Mouse (Mus musculus): ENCODE results near the gene Vwa8.

The Vwa8 gene

DNA sequence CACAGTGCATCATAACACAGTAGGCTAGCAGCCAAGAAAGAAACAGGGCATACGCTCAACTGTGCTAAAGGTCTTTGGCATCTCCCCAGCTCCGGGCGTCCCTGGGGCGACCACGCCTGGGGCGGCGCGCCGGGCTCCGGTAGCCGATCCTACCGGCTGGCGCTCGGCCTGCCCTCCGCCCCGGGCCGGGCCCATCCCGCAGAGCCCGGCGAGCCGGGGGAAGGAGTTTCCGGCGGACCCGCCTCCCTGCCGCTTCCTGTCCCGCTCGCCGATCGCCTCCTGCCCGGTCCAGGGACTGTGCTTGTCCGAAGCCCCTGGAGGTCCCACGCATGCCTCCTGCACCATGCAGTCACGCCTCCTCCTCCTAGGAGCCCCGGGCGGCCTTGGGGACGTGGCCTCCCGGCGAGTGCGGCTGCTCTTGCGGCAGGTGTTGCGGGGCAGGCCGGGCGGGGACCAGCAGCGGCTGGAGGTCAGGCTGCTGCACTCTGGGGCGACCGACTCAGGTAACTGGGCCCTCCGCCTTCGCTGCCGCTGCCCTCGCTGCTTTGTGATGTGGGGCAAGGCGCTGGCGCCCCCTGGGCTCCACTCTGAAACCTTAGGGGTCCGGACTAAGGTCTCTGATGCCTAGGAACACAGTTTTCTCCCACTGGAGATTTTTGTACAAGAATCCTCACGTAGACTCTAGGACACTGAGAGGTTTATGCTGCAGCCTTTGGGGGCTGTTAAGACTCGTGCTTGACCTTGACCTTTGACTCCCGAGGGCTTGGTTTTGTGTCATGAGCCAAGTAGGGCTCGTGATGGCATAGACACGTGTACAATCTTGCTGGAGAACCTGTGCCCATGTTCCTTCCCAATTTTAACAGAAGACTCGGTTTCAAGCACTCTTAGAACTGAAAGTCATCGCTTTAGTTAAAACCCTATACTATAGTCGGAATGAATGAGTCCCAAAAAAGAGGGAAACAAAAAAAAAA lies at the start of gene Vwa8:
TSS of gene Vwa8 (plus strand) at position 112 of the 971 bp plus-strand sequence.
- DNase-seq (ENCODE audit: low read depth, low spot score) = peak; percentile 82

DNA sequence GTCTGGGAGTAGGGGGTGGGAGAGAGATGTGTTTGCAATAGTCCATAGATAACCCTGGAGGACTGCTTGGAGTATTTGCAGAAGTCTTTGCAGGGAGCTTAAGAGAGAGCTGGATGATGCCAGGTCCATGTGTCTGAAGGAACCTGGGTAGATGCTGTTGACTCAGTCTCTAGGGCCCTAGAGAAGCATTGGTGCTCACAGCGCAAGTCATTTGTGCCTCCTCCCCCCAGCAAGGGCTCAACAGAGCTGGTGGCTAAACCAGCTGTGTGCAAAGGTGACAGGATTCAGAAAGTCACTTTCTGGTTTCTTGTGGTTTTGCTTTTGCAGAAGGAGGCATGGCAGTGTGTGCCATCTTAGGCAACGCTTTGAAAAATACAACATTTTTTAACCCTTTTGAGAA lies 46.5 kb upstream of the Vwa8 start:
- no peak for DNase-seq (ENCODE audit: low read depth, low spot score)

DNA sequence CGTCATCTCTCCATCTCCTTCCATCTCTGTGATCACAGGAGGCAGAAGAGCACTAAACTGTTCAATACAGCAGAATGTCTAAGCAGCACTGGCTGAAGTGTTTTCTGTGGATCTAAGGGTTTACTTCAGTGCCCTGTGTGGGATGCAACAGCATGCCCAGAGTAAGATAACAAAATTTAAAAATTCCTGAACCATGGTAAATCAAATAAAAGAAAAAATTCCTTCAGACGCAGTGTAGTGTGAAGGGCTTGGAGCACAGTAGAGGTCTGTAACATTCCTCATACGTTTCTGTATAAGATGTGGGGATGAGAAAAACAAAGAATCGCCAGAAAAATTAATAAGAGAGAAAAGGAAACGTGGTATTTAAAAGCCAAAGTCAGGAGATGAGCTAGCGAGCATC lies 44.9 kb upstream of the Vwa8 start:
- no peak for DNase-seq (ENCODE audit: low read depth, low spot score)

DNA sequence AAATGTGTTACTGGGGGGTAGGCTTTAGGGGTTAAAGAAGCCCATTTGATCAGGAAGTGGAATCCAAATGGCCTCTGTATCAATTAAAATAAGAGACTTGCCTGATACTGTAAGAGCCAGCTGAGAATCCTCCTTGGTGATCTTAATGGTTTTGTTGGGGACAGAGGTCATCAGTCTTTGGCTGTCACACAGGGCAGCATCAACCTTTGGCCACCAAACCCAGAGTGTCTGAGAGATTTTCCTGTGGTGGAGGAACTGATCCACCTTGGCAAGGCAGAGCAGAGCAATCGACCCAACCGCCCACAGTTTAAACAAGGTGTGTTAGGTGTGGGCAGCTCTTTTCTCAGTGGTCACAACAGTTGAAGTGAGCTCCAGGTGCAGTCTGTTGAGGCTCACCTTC lies 36.0 kb upstream of the Vwa8 start:
- DNase-seq (ENCODE audit: low read depth, low spot score) = no peak

DNA sequence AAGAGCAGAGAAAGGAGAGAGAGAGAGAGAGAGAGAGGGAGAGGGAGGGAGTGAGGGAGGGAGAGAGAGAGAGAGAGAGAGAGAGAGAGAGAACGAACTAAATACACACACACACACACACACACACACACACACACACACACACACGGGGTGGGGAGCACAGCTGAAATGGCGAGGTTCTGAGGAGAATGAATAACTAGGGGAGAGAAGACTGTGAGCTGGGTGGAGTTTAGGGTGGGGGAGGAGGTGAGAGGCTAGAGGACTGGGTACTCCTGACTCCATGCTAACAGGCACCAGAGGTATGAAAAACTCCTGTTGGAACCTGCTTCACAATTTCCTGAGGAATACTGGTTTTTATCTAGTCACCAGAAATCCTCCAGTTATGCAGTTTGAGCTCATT lies 32.4 kb upstream of the Vwa8 start:
- no peak for DNase-seq (ENCODE audit: low read depth, low spot score)

DNA sequence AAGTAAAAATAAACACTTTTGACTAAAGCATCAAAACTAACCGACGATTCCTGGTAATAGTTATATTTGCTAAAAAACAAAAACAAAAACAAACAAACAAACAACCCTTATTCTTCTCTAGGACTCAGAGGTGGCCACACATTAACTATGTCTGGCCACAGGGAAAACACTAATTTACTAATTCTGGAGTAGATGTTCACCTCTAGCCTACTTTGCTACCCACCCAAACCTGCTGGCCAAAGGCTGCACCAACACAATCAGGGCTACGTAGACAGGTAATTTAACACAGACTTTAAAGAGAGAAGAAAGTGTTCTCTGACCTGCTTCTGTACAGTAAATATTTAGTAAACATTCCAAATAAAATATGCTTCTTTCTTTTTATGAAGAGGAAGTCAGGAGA lies 31.2 kb upstream of the Vwa8 start:
- DNase-seq (ENCODE audit: low read depth, low spot score) = no peak

DNA sequence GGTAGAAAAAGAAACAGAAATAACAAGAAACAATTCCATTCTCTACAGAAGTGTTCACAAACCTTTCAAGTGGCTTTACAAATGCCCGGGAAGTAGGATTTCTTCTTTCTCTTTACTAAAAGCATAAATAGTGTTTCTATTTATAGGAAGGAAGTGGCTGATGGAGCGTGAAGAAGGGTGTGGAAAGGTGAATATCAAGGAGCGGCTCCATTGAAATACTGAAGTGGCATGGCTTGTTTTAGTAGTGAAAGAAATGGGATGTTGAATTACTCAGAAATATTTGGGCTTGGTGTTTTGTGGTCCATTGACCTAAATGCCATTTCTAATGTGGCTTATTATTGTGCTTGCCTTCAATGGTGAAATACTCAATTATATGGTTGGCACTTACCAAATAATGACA lies 30.4 kb upstream of the Vwa8 start:
- no peak for DNase-seq (ENCODE audit: low read depth, low spot score)

DNA sequence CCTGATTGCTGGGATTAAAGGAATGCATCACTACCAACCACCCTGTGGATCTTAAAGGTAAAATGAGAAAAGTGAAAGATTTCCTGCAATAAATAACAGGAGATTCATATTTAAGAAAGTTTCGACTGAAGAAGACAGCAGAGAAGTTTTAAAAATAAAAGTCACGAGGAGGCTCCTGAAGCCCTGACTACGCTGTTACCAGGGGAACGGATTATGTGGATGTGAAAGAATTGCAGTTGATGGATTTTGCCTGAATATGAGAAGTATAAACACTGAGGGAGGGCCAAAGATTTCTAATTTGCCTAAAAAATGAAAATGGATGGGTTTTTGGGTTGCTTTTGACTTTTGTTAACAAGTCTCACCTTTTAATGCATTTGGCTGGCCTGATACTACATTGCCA lies 24.8 kb upstream of the Vwa8 start:
- DNase-seq (ENCODE audit: low read depth, low spot score) = peak; percentile 64

DNA sequence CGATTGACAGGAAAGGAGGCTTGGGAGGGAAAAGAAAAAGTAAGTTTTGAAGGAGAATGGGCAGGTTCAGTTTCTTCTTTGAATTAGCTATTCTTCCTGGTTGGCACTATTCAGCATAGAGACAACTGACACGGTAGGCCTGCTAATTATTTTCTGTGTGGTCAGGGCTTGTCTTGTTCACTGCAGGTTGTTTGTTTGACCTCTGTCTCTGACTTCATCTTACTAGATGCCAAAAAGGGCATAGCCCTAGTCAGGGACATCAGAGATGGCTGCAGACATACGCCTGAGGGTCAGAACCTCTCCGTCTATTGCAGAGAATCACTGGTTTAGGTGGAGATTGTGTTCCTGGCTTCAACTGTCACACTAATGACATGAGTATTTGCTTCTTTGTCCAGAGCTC lies 24.3 kb upstream of the Vwa8 start:
- DNase-seq (ENCODE audit: low read depth, low spot score) = no peak

DNA sequence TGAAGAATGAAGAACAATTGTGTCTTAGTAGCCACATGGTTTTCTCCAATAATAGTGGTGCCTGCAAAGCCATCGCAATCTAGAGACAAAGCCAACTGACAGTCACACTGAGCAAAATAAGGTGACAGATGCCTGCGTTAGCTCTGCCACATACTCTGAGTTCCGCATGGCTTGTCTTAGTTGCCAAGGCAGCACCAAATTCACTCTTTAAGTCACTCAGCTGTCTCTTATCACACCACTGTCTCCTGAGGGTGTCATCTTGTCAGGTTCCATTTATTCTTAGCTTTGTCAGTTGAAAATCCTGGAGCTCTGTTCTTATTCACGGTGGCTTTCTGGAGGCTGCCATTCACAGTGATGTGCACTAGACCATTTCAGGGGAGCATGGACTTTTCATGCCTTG lies 17.7 kb upstream of the Vwa8 start:
- DNase-seq (ENCODE audit: low read depth, low spot score) = peak; percentile 68

DNA sequence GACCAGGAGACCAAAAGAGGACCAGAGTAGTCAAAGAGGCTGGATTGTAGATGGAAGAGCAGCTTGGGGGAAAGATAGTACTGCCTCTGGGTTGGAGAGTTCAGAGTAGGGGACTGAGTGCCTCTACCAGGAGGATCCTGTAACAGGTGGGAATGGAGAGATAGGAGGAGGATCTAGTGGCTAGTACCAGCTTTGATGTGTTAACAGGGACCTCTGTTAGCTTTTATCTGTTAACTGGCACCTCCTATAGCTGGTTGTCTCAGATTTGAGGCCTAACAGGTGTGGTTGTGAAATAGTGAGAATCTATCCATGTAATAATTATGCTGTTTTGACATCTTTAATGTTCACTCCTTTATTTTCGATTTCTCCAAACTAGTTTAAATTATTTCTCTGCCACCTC lies 904 bp upstream of the Vwa8 start:
- no peak for DNase-seq (ENCODE audit: low read depth, low spot score)

DNA sequence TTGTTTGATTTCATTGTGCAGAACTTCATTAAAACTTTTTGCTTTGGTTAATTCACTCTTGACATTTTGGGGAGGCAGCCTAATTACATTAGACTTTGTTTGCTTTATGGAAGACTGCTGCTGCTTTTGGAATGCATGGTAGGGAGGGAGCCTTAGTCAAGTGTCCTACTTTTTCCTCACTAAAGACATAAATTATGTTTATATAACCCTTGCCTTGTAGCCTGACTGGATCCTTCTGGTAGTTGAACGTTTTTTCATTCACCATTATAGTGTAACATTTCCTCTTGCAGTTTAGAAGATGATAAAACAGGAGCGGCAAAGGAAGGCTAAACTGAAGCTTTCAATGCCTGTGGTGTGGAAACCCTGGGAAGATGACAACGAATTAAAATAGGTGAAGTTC lies 375 bp upstream of the Vwa8 start:
- DNase-seq (ENCODE audit: low read depth, low spot score) = no peak

DNA sequence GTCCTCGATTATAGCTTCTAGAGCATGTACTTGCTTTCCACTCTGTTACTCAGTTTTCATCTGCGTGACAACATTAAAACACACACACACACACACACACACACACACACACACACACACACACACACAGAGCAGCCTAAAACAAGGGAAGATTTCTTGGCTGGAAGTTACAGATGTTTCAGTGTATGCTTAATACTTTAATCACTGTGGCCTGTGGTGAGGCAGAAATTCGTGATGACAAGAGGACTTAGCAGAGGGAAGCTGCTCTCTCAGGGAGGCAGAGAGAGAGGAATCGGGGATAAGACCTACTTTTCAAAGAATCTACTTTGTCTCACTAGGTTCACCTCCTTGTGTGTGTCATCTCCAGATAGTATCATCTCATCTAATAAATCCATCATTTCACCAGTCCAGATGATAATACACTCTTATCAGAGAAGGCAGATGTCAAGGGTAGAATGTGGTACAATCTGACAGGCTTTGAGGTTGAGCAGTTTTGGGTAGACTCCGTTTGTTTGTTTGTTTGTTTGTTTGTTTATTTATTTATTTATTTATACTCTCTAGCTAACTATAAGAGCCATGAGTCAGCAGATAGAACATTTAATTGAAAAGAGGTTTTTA lies 1.2 kb downstream of the Vwa8 start:
- DNase-seq (ENCODE audit: low read depth, low spot score) = peak; percentile 11

DNA sequence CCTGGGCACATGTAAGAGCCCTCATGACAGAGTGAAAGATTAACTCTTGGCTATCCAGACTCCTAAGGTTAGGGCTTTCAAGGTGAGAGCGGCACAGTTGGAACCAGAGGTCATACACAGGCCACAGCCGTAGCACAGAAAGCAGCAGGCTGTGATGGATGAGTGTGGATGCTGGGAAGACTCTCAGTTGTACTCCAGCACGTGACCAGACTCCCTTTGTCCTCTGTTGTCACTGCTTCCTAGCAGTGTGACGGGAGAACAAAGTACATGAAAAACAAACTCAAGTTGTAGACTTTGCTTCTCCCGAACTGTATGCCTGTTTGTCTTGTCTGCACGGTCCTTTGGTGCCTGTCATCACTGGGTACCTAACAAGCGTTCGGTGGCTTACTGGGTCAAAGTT lies 1.8 kb downstream of the Vwa8 start:
- peak; percentile 18 for DNase-seq (ENCODE audit: low read depth, low spot score)

DNA sequence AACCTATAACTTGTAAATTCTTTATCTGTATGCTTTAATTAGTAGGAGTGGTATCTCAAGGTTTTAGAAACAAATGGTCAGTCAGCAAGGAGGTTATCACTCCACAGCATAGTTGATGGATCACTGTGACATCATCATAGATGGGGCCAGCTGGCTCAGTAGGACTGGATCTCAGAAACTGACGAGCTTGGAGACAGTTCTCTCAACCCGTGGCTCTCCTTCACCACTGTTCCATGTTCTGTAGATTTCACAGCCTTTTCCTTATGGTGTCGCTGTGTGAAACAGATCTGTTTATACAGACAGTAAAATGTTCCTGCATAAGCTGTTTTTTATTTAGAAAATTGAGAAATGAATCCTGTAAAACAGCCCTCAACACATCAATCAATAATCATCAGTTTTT lies 2.5 kb downstream of the Vwa8 start:
- DNase-seq (ENCODE audit: low read depth, low spot score) = peak; percentile 57

DNA sequence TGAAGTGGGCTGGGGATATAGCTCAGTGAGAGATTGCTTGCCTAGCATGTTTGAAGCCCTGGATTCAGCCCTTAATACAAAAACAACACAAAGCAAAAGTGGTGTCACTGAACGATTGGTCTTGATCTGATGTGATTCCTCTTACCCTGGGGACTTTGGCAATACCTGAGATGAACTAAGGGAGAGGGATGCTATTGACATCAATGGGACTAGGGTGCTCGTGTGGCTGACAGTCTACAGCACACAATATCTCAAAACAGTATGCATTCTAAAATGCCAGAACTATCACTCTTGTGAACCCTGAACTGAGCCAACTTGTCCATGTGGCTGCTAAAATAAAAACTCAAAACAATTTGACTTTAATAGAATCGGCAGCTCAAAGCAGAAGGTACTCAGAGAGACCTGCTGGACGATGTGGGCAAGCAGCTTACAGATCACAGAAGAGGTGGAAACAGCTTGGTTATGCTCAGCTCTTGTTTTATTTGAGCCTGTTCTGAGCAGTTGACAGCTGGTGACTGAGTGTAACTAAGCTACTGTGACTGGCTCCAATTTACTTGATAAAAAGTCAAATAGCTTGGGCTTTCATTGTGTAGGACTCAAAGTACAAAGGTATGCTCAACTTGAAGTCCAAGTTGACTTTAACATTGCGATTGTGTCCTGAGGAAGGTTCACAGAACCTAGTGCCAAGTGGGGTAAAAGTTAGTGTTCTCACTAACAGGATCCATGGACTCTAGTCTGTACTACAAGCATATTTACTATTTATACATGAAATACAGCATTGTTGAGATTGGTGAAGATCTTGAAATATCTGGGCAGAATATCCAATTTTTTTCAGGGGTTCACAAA lies 3.8 kb downstream of the Vwa8 start:
- peak; percentile 54 for DNase-seq (ENCODE audit: low read depth, low spot score)

DNA sequence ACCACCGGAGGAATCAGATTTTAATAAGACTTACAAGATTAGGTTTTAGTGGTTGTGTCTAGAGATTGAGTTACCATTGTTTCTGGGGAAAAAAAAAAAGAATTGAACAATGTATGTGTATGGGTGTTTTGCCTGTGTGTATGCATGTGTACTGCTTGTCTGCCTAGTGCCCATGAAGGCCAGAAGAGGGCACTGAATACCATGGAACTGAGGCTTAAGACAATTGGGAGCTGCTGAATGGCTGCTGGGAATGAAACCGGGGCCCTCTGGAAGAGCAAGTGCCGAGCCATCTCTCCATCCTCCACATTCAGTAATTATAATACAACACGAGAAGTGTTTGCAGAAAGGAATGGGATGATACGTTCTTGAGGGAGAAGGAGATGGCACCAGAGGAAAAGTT lies 12.3 kb downstream of the Vwa8 start:
- DNase-seq (ENCODE audit: low read depth, low spot score) = no peak

DNA sequence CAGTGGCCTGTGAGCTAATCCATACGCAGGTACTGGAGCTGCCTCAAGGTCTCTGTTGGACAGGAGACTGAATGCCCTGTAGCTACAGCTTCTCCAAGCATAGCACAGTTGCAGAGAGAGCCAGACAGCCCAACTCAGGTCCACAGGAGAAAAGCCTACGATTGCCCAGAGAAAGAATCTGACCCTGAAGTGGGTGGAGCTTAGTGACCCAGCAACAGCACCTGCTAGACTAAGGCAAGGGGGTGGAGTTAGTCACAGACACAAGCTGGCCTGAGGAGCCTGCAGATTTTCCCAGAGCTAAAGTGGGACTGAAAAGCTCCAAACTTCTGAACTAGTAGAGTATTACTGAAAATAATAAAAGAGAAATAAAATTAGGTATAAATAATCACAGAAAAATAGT lies 21.2 kb downstream of the Vwa8 start:
- no peak for DNase-seq (ENCODE audit: low read depth, low spot score)

DNA sequence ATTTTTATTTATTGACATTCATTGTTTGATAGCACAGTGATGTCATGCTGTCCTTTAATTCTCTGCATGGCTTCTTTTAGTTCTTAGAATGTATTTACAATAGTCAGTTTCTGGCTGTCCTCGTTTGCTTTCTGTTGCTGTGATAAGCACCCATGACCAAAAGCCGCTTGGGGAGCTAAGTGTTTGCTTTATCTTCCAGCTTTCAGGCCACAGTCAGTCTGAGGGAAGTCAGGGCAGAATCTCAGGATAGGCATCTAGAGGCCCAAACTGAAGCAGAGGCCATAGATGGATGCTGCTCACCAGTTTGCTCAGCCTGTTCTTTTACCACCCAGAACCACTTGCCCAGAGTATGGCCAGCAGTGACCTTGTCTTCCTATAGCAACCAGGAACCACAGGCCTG lies 28.3 kb downstream of the Vwa8 start:
- DNase-seq (ENCODE audit: low read depth, low spot score) = no peak

DNA sequence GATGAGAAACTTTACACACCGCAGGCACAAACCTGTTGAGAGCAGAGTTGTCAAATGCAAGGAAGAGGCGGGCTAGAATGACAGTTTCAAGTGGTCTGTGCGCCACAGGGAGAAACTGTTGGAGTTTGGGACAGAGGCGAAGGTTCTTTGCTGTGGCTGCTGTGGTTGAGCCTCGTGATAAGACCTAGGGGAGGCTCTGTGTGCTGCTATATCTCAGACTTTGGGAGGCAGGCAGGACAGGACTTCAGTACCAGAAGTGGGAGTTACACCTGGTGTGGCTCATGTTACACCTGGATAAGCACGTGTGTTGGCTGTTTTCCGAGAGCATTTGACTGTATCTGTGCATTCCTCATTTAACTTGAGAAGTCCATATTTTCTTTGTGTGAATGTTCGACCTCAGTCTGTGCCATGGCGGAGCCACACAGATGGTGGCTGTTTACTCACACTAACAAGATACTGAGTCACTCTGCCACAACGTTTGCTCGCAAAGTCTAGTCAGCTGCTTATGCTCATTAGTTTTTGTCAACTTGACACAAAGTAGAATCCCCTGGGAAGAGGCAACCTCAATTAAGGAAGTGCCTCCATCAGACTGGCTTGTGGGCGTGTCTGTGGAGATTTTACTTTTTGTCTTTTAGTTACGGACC lies 29.7 kb downstream of the Vwa8 start:
- peak; percentile 72 for DNase-seq (ENCODE audit: low read depth, low spot score)

DNA sequence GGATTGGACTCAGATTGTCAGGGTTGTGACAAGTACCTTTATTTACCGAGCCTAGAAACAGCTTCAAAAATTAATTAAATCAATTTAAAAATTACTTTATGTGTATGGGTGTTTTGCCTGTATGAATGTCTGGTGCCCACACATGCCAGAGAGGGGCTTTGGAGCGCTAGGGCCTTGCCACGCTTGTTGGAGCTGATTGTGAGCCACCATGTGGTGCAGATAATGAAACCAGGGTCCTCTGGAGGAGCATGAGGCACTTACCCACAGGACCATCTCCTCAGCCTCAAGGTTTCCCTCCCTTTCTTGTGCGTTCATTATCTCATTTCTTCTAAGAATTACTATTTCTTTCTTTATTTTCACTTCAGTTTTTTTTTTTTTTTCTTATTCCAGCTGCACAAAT lies 32.0 kb downstream of the Vwa8 start:
- no peak for DNase-seq (ENCODE audit: low read depth, low spot score)

DNA sequence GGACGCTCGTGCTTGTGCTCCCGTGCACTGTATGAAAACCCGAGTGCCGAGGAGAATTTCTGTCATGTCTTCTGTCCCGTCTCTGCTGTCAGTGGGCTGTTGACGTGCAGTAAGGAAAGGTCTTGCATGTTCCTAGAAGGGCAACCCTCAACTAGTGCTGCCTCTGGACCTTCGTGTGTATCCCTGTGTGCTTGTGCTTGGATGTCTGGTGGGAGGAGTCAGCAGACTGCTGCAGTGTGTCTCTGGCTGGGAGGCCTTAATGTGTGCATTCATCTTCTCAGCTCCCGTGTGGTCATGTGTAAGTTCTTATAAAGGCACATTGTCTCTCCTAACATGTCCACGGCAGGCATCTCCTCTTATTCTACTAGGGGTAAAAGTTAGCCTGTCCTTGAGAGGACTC lies 32.7 kb downstream of the Vwa8 start:
- no peak for DNase-seq (ENCODE audit: low read depth, low spot score)

All from brain, adult 2 months (tissue).